Mouse (Mus musculus) MEL (cell line): ENCODE data around the gene Cdc73.

Source experiments
- CTCF ChIP-seq, 3 experiments: IDR thresholded peaks in 2 of 3; conservative IDR thresholded peaks in 1 of 3; 2 replicates each; pipeline ENCODE4 v1.5.1; 2011 to 2012; ENCODE audit warnings: low read length in 3 of 3, low read depth in 2 of 3, mild to moderate bottlenecking in 2 of 3, improper control_type of control experiment in 1 of 3, inconsistent platforms in 1 of 3, mixed read lengths in 1 of 3, moderate library complexity in 1 of 3; ENCODE audit not compliant: control insufficient read depth in 1 of 3, insufficient read depth in 1 of 3, poor library complexity in 1 of 3, severe bottlenecking in 1 of 3
- EP300 ChIP-seq, 2 experiments: IDR thresholded peaks; 2 replicates each; pipeline ENCODE4 v1.6.1; 2011; ENCODE audit warnings: improper control_type of control experiment in 2 of 2, low read length in 2 of 2, low read depth in 1 of 2, mild to moderate bottlenecking in 1 of 2
- JUND ChIP-seq: IDR thresholded peaks from 2 replicates; pipeline ENCODE4 v1.6.1; 2011; ENCODE audit warnings: low read depth, mild to moderate bottlenecking, improper control_type of control experiment, low read length
- POLR2A ChIP-seq, 2 experiments: IDR thresholded peaks; 2 replicates each; pipeline ENCODE4 v1.6.1; 2011 to 2012; ENCODE audit warnings: low read length in 2 of 2, mild to moderate bottlenecking in 2 of 2, control low read depth in 1 of 2, improper control_type of control experiment in 1 of 2, low read depth in 1 of 2, moderate library complexity in 1 of 2; ENCODE audit not compliant: control insufficient read depth in 1 of 2, insufficient read depth in 1 of 2, poor library complexity in 1 of 2
- RAD21 ChIP-seq: IDR thresholded peaks from 2 replicates; pipeline ENCODE4 v1.6.1; 2011; ENCODE audit warnings: mild to moderate bottlenecking, low read depth, low read length, improper control_type of control experiment
- USF2 ChIP-seq, 2 experiments: IDR thresholded peaks; 2 replicates each; pipeline ENCODE4 v1.6.1; 2011 to 2012; ENCODE audit warnings: improper control_type of control experiment in 2 of 2, low read length in 2 of 2, borderline replicate concordance in 1 of 2, inconsistent platforms in 1 of 2, low read depth in 1 of 2, mild to moderate bottlenecking in 1 of 2; ENCODE audit not compliant: insufficient read depth in 1 of 2
- ZC3H11A ChIP-seq: IDR thresholded peaks from 2 replicates; pipeline ENCODE4 v1.6.1; 2012; ENCODE audit warnings: low read depth, mild to moderate bottlenecking, inconsistent platforms, low read length, improper control_type of control experiment

DNA sequence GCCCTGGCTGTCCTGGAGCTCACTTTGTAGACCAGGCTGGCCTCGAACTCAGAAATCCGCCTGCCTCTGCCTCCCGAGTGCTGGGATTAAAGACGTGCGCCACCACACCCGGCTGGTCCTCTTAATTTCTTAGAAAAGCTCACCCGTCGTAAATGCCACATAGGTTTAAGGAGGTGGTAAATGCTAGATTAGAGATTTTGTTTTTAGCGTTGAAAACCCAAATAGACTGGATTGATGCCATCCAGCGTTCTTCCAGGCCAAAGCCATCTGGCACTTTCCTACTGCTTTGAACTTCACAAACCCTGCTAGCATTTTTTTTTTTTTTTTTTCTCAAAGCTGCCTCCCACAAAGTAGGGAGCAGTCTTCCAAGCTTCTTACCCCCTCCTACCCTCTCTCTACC, 37.9 kb upstream of the Cdc73 start:
- no peak for TF ChIP-seq CTCF (IDR thresholded peaks at IDR 0.05 in 2 of 3, conservative IDR thresholded peaks at IDR 0.05 in 1 of 3; ENCODE audit: control insufficient read depth in 1 of 3, insufficient read depth in 1 of 3, low read depth in 2 of 3, low read length in 3 of 3, poor library complexity in 1 of 3, severe bottlenecking in 1 of 3)
- TF ChIP-seq RAD21 = no peak
- no peak for TF ChIP-seq USF2 (IDR thresholded peaks at IDR 0.05; ENCODE audit: borderline replicate concordance in 1 of 2, insufficient read depth in 1 of 2, low read depth in 1 of 2, low read length in 2 of 2)
- TF ChIP-seq ZC3H11A = no peak
- TF ChIP-seq EP300 (IDR thresholded peaks at IDR 0.05; ENCODE audit: low read depth in 1 of 2, low read length in 2 of 2) = no peak
- TF ChIP-seq POLR2A (IDR thresholded peaks at IDR 0.05; ENCODE audit: control insufficient read depth in 1 of 2, insufficient read depth in 1 of 2, low read depth in 1 of 2, low read length in 2 of 2, poor library complexity in 1 of 2) = no peak
- no peak for TF ChIP-seq JUND
